Mouse (Mus musculus) adrenal gland, postnatal 25 days (tissue): ENCODE data around the gene Zic4. TPM values are rescaled to one million over a fixed set of nuclear protein-coding genes. Genes with fewer than 3 reads are reported as not detected.

ENCODE experiments used
- DNase-seq: peaks from one replicate; pipeline ENCODE4 v3.0.0; 2021; ENCODE audit warnings: mixed read lengths
- long read RNA-seq: library from polyadenylated mRNA; stranded (forward); transcript quantifications from one replicate; pipeline ENCODE4 v2.0.0, GENCODE M21; 2021
- total RNA-seq: library from RNA; stranded (reverse); gene quantifications from 2 replicates; pipeline ENCODE4 v1.2.3, GENCODE M21; 2021

Gene Zic4
- total RNA-seq: not detected in 2 replicates
- long read RNA-seq: 0 reads

- DNase-seq: no peak
Observed at GRCm38 (mm10) chr9:91361856-91362601, at the start of gene Zic4. Gene Zic4 (plus strand): TSS chr9:91362413.

GRCm38 (mm10) chr9:91347591-91347990 is 14.6 kb upstream of the Zic4 start:
- DNase-seq: no peak

GRCm38 (mm10) chr9:91348746-91349145 is 13.5 kb upstream of the Zic4 start:
- no peak for DNase-seq

GRCm38 (mm10) chr9:91350211-91350791 is 11.9 kb upstream of the Zic4 start:
- no peak for DNase-seq

GRCm38 (mm10) chr9:91350861-91351291 is 11.3 kb upstream of the Zic4 start:
- DNase-seq: no peak

GRCm38 (mm10) chr9:91351361-91351760 is 10.9 kb upstream of the Zic4 start:
- no peak for DNase-seq

GRCm38 (mm10) chr9:91351961-91352411 is 10.2 kb upstream of the Zic4 start:
- DNase-seq: no peak

GRCm38 (mm10) chr9:91352786-91353185 is 9.4 kb upstream of the Zic4 start:
- no peak for DNase-seq

- DNase-seq: no peak
Observed at GRCm38 (mm10) chr9:91353551-91354433, 8.4 kb upstream of the Zic4 start.

- no peak for DNase-seq
Observed at GRCm38 (mm10) chr9:91354434-91355269, 7.6 kb upstream of the Zic4 start.

- no peak for DNase-seq
Observed at GRCm38 (mm10) chr9:91355270-91355589, 7.0 kb upstream of the Zic4 start.

- no peak for DNase-seq
Observed at GRCm38 (mm10) chr9:91355629-91356352, 6.4 kb upstream of the Zic4 start.

- DNase-seq: no peak
Observed at GRCm38 (mm10) chr9:91356353-91356740, 5.9 kb upstream of the Zic4 start.

GRCm38 (mm10) chr9:91357321-91357720 is 4.9 kb upstream of the Zic4 start:
- no peak for DNase-seq

- DNase-seq: no peak
Observed at GRCm38 (mm10) chr9:91358851-91359687, 3.1 kb upstream of the Zic4 start.

GRCm38 (mm10) chr9:91360151-91361032 is 1.8 kb upstream of the Zic4 start:
- DNase-seq: no peak

GRCm38 (mm10) chr9:91361033-91361855 is 969 bp upstream of the Zic4 start:
- no peak for DNase-seq

GRCm38 (mm10) chr9:91363011-91363730 is 958 bp downstream of the Zic4 start:
- no peak for DNase-seq
